8 mouse cellular contexts compared by ENCODE assay signal in the genomic region with DNA sequence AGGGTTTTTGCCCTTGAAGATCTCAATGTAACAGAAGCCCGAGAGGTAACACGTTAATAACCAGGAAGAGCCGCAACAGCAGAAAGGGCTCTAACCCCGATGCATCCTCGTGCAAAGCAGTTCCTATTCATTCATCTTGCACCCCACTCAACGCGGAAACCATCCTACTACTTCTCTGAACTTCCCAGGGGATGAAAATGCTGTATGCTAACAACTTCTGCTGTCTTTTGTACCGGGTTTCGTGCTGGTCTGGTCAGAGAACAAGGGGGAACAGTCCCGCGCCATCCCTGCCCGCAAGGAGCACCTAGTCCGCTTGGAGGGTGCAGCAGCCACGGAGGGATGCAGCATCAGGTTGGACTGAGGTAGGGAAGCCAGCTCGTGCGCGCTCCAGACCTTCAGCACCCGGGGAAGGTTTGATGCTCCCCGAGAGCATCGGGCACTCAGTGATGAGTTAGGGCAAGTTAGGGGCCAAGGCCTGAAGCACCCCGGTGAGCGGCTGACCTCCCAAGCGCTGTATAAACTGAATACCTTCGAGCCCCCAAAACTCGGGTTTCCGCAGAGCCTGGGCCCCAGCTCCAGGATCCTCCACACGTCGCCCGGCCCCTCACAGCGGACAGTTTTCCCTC. TPM values are rescaled to one million over a fixed set of nuclear protein-coding genes. Genes with fewer than 3 reads are reported as not detected.
A peak's percentile ranks its signal among the peaks of the same experiment; 100 is the strongest.
DNase-seq lines count a peak whose midpoint lies in the region; ATAC-seq lines count a peak whose summit lies in the region.

No protein-coding gene starts in this region.

- under 1% methylated on average over 30 of the region's 30 CpGs for WGBS in kidney, embryonic 15.5 days
- under 1% methylated on average over 30 of the region's 30 CpGs for WGBS in lung, embryonic 15.5 days

- peak overlapping the region; percentile 82 for H3K4me3 ChIP-seq in kidney, embryonic 15.5 days (replicated peaks)
- H3K4me3 ChIP-seq in lung, embryonic 15.5 days: peak overlapping the region; percentile 91

- peak overlapping the region; percentile 87 for H3K9ac ChIP-seq in kidney, embryonic 15.5 days
- peak overlapping the region; percentile 97 for H3K9ac ChIP-seq in lung, embryonic 15.5 days

- peaks cover 14% of the 10 kb centered on the region for H3K4me1 ChIP-seq in kidney, embryonic 15.5 days
- peaks cover 16% of the 10 kb centered on the region; the same call in 1 of the 2 replicates for H3K4me1 ChIP-seq in lung, embryonic 15.5 days

- peaks cover 32% of the 10 kb centered on the region for H3K36me3 ChIP-seq in kidney, embryonic 15.5 days
- peaks cover 29% of the 10 kb centered on the region for H3K36me3 ChIP-seq in lung, embryonic 15.5 days

- DNase-seq in CD4-positive helper T cell, adult 2 months (ENCODE audit: low read depth, low spot score): peak; percentile 44
- peak; percentile 22 for DNase-seq in NIH3T3 (ENCODE audit: low read depth)
- DNase-seq in cerebellum, postnatal 36 days: peak; percentile 32 to 34
- DNase-seq in gastrocnemius, postnatal 25 days: peak; percentile 9
- peak; percentile 18 for DNase-seq in ovary, postnatal 36 days (ENCODE audit: low spot score)
- DNase-seq in thymus, postnatal 36 days: peak; percentile 30 to 50

- peak overlapping the region; percentile 81 for H3K27ac ChIP-seq in kidney, embryonic 15.5 days
- peak overlapping the region; percentile 42 for H3K27ac ChIP-seq in lung, embryonic 15.5 days

- no peaks in the 10 kb centered on the region for H3K27me3 ChIP-seq in kidney, embryonic 15.5 days
- H3K27me3 ChIP-seq in lung, embryonic 15.5 days: no peaks in the 10 kb centered on the region

- ATAC-seq in kidney, embryonic 15.5 days (replicated peaks; ENCODE audit: low FRiP score): peak; percentile 63
- peak; percentile 37; the same call in 1 of the 2 replicates for ATAC-seq in lung, embryonic 15.5 days (ENCODE audit: borderline replicate concordance, extremely low read depth, low FRiP score, low TSS enrichment)

- no peaks in the 10 kb centered on the region for H3K9me3 ChIP-seq in kidney, embryonic 15.5 days (replicated peaks)
- H3K9me3 ChIP-seq in lung, embryonic 15.5 days: no peaks in the 10 kb centered on the region

- H3K4me2 ChIP-seq in kidney, embryonic 15.5 days: peak overlapping the region; percentile 70
- H3K4me2 ChIP-seq in lung, embryonic 15.5 days: peak overlapping the region; percentile 69

RNA-seq across cellular contexts. Expression of gene Ppp1r8, which starts 0.6 kb away (rescaled TPM):
- 10 to 100 TPM; 13.1 to 13.5 TPM for total RNA-seq in gastrocnemius, postnatal 25 days (2021)
- polyA plus RNA-seq in kidney, embryonic 15.5 days (2015; fragmentation: Nextera tagmentation; extraction: Ambion mirVana): 62.6 and 66.5 TPM in 2 replicates
- 52.9 and 54.5 TPM in 2 replicates for polyA plus RNA-seq in lung, embryonic 15.5 days (2015; fragmentation: Nextera tagmentation; extraction: Ambion mirVana)

RNA-seq across cellular contexts. Expression of gene Stx12, which starts 41.9 kb away (rescaled TPM):
- total RNA-seq in gastrocnemius, postnatal 25 days (2021): 10 to 100 TPM; 20.7 to 23.3 TPM
- polyA plus RNA-seq in kidney, embryonic 15.5 days (2015; fragmentation: Nextera tagmentation; extraction: Ambion mirVana): 55.9 and 57.7 TPM in 2 replicates
- 62.2 and 64.0 TPM in 2 replicates for polyA plus RNA-seq in lung, embryonic 15.5 days (2015; fragmentation: Nextera tagmentation; extraction: Ambion mirVana)

RNA-seq across cellular contexts. Expression of gene Themis2, which starts 46.2 kb away (rescaled TPM):
- total RNA-seq in gastrocnemius, postnatal 25 days (2021): 1 to 10 TPM in 1 of 2 experiments, under 1 TPM in 1; 0.69 to 1.2 TPM
- 0.91 and 1.7 TPM in 2 replicates for polyA plus RNA-seq in kidney, embryonic 15.5 days (2015; fragmentation: Nextera tagmentation; extraction: Ambion mirVana)
- polyA plus RNA-seq in lung, embryonic 15.5 days (2015; fragmentation: Nextera tagmentation; extraction: Ambion mirVana): 0.89 and 0.96 TPM in 2 replicates

Comparison
In these comparisons a context has a peak if more than half of its experiments do, and no peak if none do; other contexts are left out.
1. Peak in every context shown above with its lines: DNase-seq, ATAC-seq, H3K4me3 ChIP-seq and H3K27ac ChIP-seq.